Mouse (Mus musculus) frontal cortex, adult (tissue): ENCODE measurements at regions not wholly inside any gene's neighbourhood (a gene's known extent, or its start where the extent isn't known, plus 50 kb on each side); places are given as distances from the start of the nearest gene placed in this dataset.

Source experiments
- ATAC-seq: cut with Nextera tagmentation; 2 replicates; pipeline ENCODE4 v1.9.2; 2017; ENCODE audit warnings: mild to moderate bottlenecking, moderate library complexity, mixed read lengths; ENCODE audit not compliant: low TSS enrichment

DNA sequence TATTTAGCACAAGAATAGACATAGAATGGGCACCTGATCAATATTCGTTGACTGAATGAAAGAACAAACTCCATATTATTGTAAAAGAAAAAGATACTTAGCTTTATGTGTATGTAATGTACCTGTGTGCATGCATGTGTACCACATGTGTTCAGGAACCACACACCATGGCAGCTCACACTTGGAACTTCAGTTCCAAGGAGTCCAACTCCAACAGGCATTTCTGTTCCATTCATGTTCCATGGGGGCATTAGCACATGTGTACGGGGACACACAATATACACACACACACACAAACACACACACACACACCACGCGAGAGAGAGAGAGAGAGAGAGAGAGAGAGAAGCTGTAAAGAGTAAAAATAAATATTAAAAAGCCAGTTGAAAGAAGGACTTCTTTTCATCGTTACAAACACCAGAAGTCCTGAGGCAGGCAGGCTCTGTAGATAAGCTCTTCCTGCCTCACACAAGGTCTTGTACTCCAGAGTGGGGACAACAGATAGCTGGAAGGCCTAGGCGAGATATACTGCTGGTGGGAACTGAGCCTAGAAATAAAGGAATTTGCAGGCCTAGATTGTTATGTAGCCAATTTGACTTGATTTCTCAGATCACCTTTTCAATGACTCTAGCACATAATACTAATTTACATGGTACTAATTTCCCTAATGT, 141.6 kb upstream of the Marcks start:
- no peak for ATAC-seq

DNA sequence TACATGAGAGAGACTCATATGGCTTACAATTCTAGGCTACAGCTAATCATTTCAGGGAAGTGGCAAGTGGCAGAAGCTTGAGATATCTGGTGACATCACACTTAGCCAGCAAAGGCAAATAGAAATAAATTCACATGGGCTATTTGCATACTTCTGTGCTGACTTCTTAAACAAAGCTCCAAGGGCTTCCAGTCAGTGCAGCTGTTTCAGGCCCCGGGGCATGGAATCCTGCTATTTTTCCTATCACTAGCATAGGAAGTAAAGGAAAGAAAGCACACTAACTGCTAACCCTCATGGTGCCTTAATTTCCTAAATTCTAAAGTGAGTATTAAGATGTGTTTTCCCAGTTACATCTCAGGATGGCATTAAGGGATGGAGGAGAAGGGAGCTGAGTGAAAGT, 140.6 kb upstream of the Marcks start:
- ATAC-seq: no peak

DNA sequence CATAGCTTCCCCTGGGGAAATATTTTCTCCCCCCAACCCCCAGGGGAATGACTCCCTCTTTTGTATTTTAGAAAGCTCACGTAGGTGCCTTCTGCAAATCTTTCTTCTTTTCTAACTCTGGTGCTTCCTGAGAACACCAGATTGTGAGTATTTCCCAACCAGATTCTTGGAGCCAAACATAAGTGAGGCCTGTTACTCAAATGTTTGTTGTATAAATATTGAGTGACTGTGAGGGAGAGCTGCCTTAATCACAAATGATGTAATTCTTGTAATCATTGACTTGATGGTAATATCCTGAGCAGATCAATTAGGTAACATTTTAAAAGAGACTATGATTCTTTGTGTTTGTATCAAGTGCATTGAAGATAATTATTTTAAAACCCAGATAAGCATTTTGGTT, 137.1 kb upstream of the Marcks start:
- no peak for ATAC-seq

DNA sequence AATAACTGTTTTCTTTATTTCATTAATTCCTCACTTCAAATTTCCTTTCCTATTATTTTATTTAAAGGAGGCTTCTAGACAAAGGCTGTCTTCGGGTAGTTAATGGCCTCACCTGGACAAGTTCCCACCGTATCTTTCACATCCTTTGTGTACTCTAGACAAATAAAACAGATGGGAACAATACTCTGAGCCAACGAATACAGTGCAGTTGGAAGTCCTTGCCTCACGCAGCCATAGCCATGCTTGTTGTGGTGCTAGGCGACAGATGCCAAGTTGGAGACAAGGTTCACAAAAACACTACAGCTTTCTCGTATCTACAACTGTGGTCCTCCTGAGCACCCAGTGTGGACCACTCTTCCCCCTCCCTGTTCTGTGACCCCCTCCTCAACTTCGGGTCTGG, 136.6 kb upstream of the Marcks start:
- ATAC-seq: no peak

GRCm38 (mm10) chr10:37271967-37272366, 133.2 kb upstream of the Marcks start:
- no peak for ATAC-seq

DNA sequence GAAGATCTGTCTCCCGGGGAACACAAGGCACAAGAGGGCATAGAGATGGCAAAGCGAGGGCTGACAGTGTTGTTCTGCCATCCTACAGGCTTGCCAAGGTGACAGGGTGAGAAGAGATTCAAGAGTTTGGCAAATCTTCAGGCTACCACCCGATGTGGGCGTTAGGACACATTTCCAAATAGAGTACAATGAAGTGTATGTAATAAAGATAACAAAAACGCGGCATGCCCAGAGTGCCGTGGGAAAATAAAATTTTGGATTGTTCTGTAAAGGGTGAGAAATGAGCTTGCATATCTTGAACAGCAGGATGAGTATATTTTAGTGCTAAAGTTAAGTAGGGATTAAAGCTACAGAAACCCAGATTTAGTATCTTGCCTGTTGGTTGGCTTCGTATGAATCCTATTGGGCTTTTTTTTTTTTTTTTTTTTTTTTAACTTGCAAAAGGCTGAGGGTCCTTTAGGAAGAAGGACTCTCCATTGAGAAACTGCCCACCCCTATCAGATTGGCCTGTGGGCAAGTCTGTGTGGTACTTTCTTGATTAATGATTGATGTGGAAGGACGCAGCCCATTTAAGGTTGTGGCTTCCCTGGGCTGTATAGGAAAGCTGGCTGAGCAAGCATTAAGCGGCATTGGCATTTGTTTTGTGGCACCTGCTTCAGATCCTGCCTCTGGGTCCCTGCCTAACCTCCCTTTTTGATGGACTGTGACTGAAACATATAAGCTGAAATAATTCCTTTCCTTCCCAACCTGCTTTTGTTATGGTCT, 131.7 kb upstream of the Marcks start:
- ATAC-seq: peak; percentile 34

DNA sequence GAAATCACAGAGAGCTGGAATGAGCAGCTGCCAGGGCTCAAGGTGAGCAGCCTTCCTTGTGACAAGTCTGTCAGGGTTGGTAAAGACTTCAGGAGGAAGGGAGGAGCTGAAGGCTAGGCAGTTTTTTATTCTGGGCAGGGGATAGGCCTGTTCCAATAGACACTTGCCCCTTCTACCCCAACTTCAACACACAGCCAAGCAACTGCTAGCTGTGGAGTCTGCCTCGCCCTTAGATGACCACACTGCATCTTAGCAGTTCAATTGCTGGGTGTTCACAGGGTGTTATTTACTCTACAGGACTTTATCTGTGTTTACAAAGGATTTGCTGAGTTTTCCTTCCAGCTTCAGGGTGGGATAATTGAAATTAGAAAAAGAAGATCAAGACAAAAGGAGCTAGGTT, 128.2 kb upstream of the Marcks start:
- ATAC-seq: no peak

GRCm38 (mm10) chr10:37260791-37261488, 122.2 kb upstream of the Marcks start:
- ATAC-seq: peak; percentile 62

GRCm38 (mm10) chr10:37259186-37259585, 120.5 kb upstream of the Marcks start:
- ATAC-seq: peak; percentile 52; the same call in 1 of the 2 replicates

- no peak for ATAC-seq
Observed at GRCm38 (mm10) chr10:37257544-37257943, 118.8 kb upstream of the Marcks start.

GRCm38 (mm10) chr10:37250934-37251521, 112.3 kb upstream of the Marcks start:
- ATAC-seq: no peak

GRCm38 (mm10) chr10:37250157-37250556, 111.4 kb upstream of the Marcks start:
- ATAC-seq: peak; percentile 64

DNA sequence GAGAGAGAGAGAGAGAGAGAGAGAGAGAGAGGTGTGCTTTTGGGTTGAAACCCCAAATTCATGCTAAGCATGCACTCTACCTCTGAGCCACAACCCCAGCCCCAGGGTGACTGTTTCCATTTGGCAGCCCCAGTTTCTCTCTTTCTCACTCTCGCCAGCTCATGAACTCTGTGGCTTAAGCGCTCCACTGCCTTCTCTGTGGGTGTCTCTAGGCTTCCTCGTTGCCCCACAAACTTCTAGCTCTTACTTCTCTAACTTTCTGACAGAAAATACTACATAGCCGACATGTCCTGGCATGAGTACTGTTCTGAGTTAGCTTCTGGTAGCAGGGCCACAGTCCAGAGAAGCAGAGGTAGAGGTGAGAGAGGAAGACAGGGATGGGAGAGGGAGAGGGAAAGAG, 110.8 kb upstream of the Marcks start:
- ATAC-seq: peak; percentile 47

- no peak for ATAC-seq
Observed at GRCm38 (mm10) chr10:37247121-37247520, 108.4 kb upstream of the Marcks start.

- ATAC-seq: no peak
Observed at GRCm38 (mm10) chr10:37243136-37243535, 104.4 kb upstream of the Marcks start.

GRCm38 (mm10) chr10:37241821-37242263, 103.1 kb upstream of the Marcks start:
- ATAC-seq: no peak

DNA sequence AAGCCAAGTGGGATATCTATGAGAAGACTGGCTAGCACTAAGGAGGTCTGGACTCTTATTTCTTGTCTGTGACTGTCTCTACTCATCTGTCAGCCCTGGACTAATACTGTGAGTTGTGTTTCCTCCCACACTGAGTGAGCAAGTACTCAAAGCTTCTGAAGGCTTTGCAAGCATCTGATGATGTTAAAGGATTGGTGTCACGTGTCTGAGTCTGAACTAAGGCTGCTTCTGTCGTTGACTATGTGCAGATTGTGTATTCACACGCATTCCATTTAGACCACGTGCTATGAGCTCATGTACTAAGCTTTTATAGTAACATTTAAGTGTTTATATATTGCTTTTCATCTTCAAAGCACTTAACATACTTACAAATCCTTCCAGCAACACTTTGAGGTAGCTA, 101.9 kb upstream of the Marcks start:
- no peak for ATAC-seq

DNA sequence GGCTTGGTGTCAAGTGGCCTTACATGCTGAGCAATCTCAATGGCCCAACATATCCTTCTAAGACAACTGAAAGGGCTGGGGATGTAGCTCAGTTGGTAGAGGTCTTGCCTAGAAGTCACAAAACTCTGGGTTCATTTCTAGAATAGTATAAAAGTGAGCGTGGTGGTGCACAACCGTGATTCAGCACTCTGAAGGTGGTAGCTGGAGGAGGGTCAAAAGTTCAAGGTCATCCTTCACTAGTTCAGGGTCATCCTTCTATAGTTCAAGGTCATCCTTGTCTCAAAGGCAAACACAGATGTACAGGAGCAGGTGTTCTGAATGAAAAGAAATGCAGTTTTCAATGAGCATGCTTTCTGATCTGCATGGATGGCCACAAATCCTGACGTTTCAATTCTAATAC, 101.5 kb upstream of the Marcks start:
- ATAC-seq: no peak

GRCm38 (mm10) chr10:37236001-37236822, 97.5 kb upstream of the Marcks start:
- ATAC-seq: no peak

GRCm38 (mm10) chr10:37231936-37232556, 93.3 kb upstream of the Marcks start:
- no peak for ATAC-seq

GRCm38 (mm10) chr10:37231159-37231558, 92.4 kb upstream of the Marcks start:
- no peak for ATAC-seq
